In the genomic region with DNA sequence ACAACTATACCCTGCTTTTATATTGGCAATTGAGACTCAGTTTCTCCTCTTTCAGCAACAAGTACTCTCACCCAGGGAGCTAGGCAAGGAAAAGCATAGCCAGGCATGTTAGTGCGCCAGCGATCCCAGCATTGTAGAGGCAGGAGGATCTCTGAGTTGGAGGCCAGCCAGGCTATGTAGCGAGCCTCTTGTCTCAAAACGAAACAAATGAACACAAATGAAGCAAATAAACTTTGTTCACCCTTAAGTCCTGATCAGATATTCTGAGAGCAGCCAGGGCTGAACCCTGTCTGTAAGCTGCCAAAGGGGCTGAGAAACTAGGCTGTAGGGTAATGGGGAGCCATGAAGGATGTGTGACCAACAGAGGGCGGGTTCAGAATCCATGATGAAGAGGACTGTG, we compare ENCODE assay signal across 9 mouse cellular contexts. TPM values are rescaled to one million over a fixed set of nuclear protein-coding genes. Genes with fewer than 3 reads are reported as not detected.
DNase-seq lines count a peak whose midpoint lies in the region; ATAC-seq and TF ChIP-seq lines count a peak whose summit lies in the region.
"Had no signal": no experiment of that assay in that cellular context is flagged by ENCODE, and none has a peak within 500 bp of the region (broad histone marks: within the 10 kb centered on the region; RNA-seq: fewer than 3 reads in every experiment).

No protein-coding gene starts in this region.

- peaks cover 11% of the 10 kb centered on the region for H3K4me1 ChIP-seq in forebrain, embryonic 12.5 days
- peaks cover 8% of the 10 kb centered on the region; the same call in 1 of the 2 replicates for H3K4me1 ChIP-seq in forebrain, embryonic 15.5 days
- peaks cover 31% of the 10 kb centered on the region for H3K4me1 ChIP-seq in neural tube, embryonic 13.5 days (replicated peaks)
- H3K4me1 ChIP-seq in intestine, embryonic 16.5 days (ENCODE audit: control insufficient read depth, insufficient read depth, low read length), result peaks cover 27% of the 10 kb centered on the region
- H3K4me1 ChIP-seq in stomach, postnatal 0 days (replicated peaks; ENCODE audit: control insufficient read depth, insufficient read depth), result no peaks in the 10 kb centered on the region; the same call in 1 of the 2 replicates

- ATAC-seq in forebrain, embryonic 12.5 days (ENCODE audit: low FRiP score), result no peak
- no peak for ATAC-seq in forebrain, embryonic 15.5 days (replicated peaks)
- no peak for ATAC-seq in neural tube, embryonic 13.5 days (ENCODE audit: low read depth)
- no peak for ATAC-seq in intestine, embryonic 16.5 days
- no peak for ATAC-seq in stomach, postnatal 0 days (ENCODE audit: low FRiP score, low TSS enrichment)

- peaks cover 40% of the 10 kb centered on the region for H3K36me3 ChIP-seq in forebrain, embryonic 12.5 days (replicated peaks)
- H3K36me3 ChIP-seq in forebrain, embryonic 15.5 days, result peaks cover 18% of the 10 kb centered on the region
- peaks cover 32% of the 10 kb centered on the region for H3K36me3 ChIP-seq in neural tube, embryonic 13.5 days
- H3K36me3 ChIP-seq in intestine, embryonic 16.5 days (ENCODE audit: control insufficient read depth, insufficient read depth, low read length), result peaks cover 11% of the 10 kb centered on the region; the same call in 1 of the 2 replicates
- H3K36me3 ChIP-seq in stomach, postnatal 0 days (ENCODE audit: control insufficient read depth, insufficient read depth, low read length), result peaks cover 6% of the 10 kb centered on the region; the same call in 1 of the 2 replicates

- H3K27ac ChIP-seq in forebrain, embryonic 12.5 days, result no peak overlapping the region
- no peak overlapping the region for H3K27ac ChIP-seq in forebrain, embryonic 15.5 days (replicated peaks)
- H3K27ac ChIP-seq in neural tube, embryonic 13.5 days (replicated peaks), result peak overlapping the region; percentile 64; the same call in 1 of the 2 replicates
- H3K27ac ChIP-seq in intestine, embryonic 16.5 days (ENCODE audit: low read length), result peak overlapping the region; percentile 60
- peak overlapping the region; percentile 61 for H3K27ac ChIP-seq in stomach, postnatal 0 days (replicated peaks)

- no peak for DNase-seq in neural tube, embryonic 10.5 days (ENCODE audit: extremely low spot score, low spot score)
- DNase-seq in stomach, postnatal 0 days (ENCODE audit: low spot score), result no peak
- DNase-seq in gastrocnemius, adult 8-10 months (ENCODE audit: low spot score in 2 of 2), result no peak
- DNase-seq in T-cell, adult 2 months (ENCODE audit: low spot score), result no peak

- H3K9ac ChIP-seq in forebrain, embryonic 12.5 days, result 0 out of 2 replicates have a peak overlapping the region, but pooled peaks have one; percentile 17
- H3K9ac ChIP-seq in forebrain, embryonic 15.5 days (replicated peaks), result no peak overlapping the region
- H3K9ac ChIP-seq in neural tube, embryonic 13.5 days, result peak overlapping the region; percentile 22; the same call in 1 of the 2 replicates
- H3K9ac ChIP-seq in intestine, embryonic 16.5 days (ENCODE audit: low read depth, low read length), result no peak overlapping the region
- no peak overlapping the region for H3K9ac ChIP-seq in stomach, postnatal 0 days (ENCODE audit: low read length)

- no peak for TF ChIP-seq CTCF in stomach, postnatal 0 days (IDR thresholded peaks at IDR 0.05; ENCODE audit: low read depth)

- no peaks in the 10 kb centered on the region for H3K9me3 ChIP-seq in forebrain, embryonic 12.5 days
- H3K9me3 ChIP-seq in forebrain, embryonic 15.5 days, result no peaks in the 10 kb centered on the region
- H3K9me3 ChIP-seq in neural tube, embryonic 13.5 days, result no peaks in the 10 kb centered on the region
- H3K9me3 ChIP-seq in intestine, embryonic 16.5 days (ENCODE audit: control insufficient read depth, low read length), result no peaks in the 10 kb centered on the region
- no peaks in the 10 kb centered on the region for H3K9me3 ChIP-seq in stomach, postnatal 0 days (ENCODE audit: control insufficient read depth, low read length)

- no peak overlapping the region for H3K4me3 ChIP-seq in forebrain, embryonic 12.5 days (replicated peaks)
- no peak overlapping the region for H3K4me3 ChIP-seq in forebrain, embryonic 15.5 days
- no peak overlapping the region for H3K4me3 ChIP-seq in neural tube, embryonic 13.5 days
- H3K4me3 ChIP-seq in intestine, embryonic 16.5 days (ENCODE audit: low read length), result no peak overlapping the region
- H3K4me3 ChIP-seq in stomach, postnatal 0 days (ENCODE audit: low read depth, low read length), result no peak overlapping the region

- H3K4me2 ChIP-seq in forebrain, embryonic 12.5 days, result no peak overlapping the region
- H3K4me2 ChIP-seq in forebrain, embryonic 15.5 days (replicated peaks), result no peak overlapping the region
- H3K4me2 ChIP-seq in neural tube, embryonic 13.5 days, result no peak overlapping the region
- H3K4me2 ChIP-seq in intestine, embryonic 16.5 days (ENCODE audit: low read depth, low read length), result no peak overlapping the region
- H3K4me2 ChIP-seq in stomach, postnatal 0 days (replicated peaks; ENCODE audit: low read depth), result no peak overlapping the region

- TF ChIP-seq EP300 in stomach, postnatal 0 days (optimal IDR thresholded peaks at IDR 0.05), result no peak

- 0 out of 2 replicates have a peak, but pooled peaks cover 3% of the 10 kb centered on the region for H3K27me3 ChIP-seq in forebrain, embryonic 12.5 days
- no peaks in the 10 kb centered on the region for H3K27me3 ChIP-seq in forebrain, embryonic 15.5 days
- H3K27me3 ChIP-seq in neural tube, embryonic 13.5 days, result no peaks in the 10 kb centered on the region
- no peaks in the 10 kb centered on the region for H3K27me3 ChIP-seq in intestine, embryonic 16.5 days (replicated peaks; ENCODE audit: control insufficient read depth, insufficient read depth, low read length)
- no peaks in the 10 kb centered on the region for H3K27me3 ChIP-seq in stomach, postnatal 0 days (ENCODE audit: control insufficient read depth, insufficient read depth, low read length)

- 92% methylated on average over 5 of the region's 5 CpGs for WGBS in forebrain, embryonic 12.5 days
- 79% methylated on average over 5 of the region's 5 CpGs for WGBS in forebrain, embryonic 15.5 days
- 96% methylated on average over 5 of the region's 5 CpGs for WGBS in neural tube, embryonic 13.5 days
- 79% methylated on average over 5 of the region's 5 CpGs for WGBS in intestine, embryonic 16.5 days
- 76% methylated on average over 5 of the region's 5 CpGs for WGBS in stomach, postnatal 0 days

RNA-seq across cellular contexts. Expression of a gene that starts 7.9 kb away (rescaled TPM):
- 12.6 and 15.1 TPM in 2 replicates for polyA plus RNA-seq in forebrain, embryonic 12.5 days (2016; fragmentation: Nextera tagmentation; extraction: Ambion mirVana)
- polyA plus RNA-seq in forebrain, embryonic 15.5 days (2015; fragmentation: Nextera tagmentation; extraction: Ambion mirVana), result 12.2 and 13.7 TPM in 2 replicates
- 12.0 and 15.5 TPM in 2 replicates for polyA plus RNA-seq in neural tube, embryonic 13.5 days (2015; fragmentation: Nextera tagmentation; extraction: Ambion mirVana)
- polyA plus RNA-seq in intestine, embryonic 16.5 days (2015; fragmentation: Nextera tagmentation; extraction: Ambion mirVana), result 14.0 and 14.9 TPM in 2 replicates
- 7.2 and 8.2 TPM in 2 replicates for polyA plus RNA-seq in stomach, postnatal 0 days (2015; fragmentation: Nextera tagmentation; extraction: Ambion mirVana)
- 10 to 100 TPM in 3 of 4 experiments, 1 to 10 TPM in 1; 9.5 to 11.2 (median 10.5) TPM for total RNA-seq in gastrocnemius, adult 8-10 months (2022)

RNA-seq across cellular contexts. Expression of a gene that starts 10.0 kb away (rescaled TPM):
- 11.1 and 13.4 TPM in 2 replicates for polyA plus RNA-seq in forebrain, embryonic 12.5 days (2016; fragmentation: Nextera tagmentation; extraction: Ambion mirVana)
- polyA plus RNA-seq in forebrain, embryonic 15.5 days (2015; fragmentation: Nextera tagmentation; extraction: Ambion mirVana), result 9.4 and 9.8 TPM in 2 replicates
- 6.1 and 7.8 TPM in 2 replicates for polyA plus RNA-seq in neural tube, embryonic 13.5 days (2015; fragmentation: Nextera tagmentation; extraction: Ambion mirVana)
- polyA plus RNA-seq in intestine, embryonic 16.5 days (2015; fragmentation: Nextera tagmentation; extraction: Ambion mirVana), result 0.20 and 0.43 TPM in 2 replicates
- polyA plus RNA-seq in stomach, postnatal 0 days (2015; fragmentation: Nextera tagmentation; extraction: Ambion mirVana), result 0.68 and 1.1 TPM in 2 replicates
- total RNA-seq in gastrocnemius, adult 8-10 months (2022), result 10 to 100 TPM; 15.4 to 16.5 (median 15.9) TPM

RNA-seq across cellular contexts. Expression of a gene that starts 15.7 kb away (rescaled TPM):
- 27.6 and 30.2 TPM in 2 replicates for polyA plus RNA-seq in forebrain, embryonic 12.5 days (2016; fragmentation: Nextera tagmentation; extraction: Ambion mirVana)
- polyA plus RNA-seq in forebrain, embryonic 15.5 days (2015; fragmentation: Nextera tagmentation; extraction: Ambion mirVana), result 5.4 and 6.0 TPM in 2 replicates
- polyA plus RNA-seq in neural tube, embryonic 13.5 days (2015; fragmentation: Nextera tagmentation; extraction: Ambion mirVana), result 20.8 and 22.2 TPM in 2 replicates
- polyA plus RNA-seq in intestine, embryonic 16.5 days (2015; fragmentation: Nextera tagmentation; extraction: Ambion mirVana), result 70.9 and 80.9 TPM in 2 replicates
- polyA plus RNA-seq in stomach, postnatal 0 days (2015; fragmentation: Nextera tagmentation; extraction: Ambion mirVana), result 56.3 and 60.9 TPM in 2 replicates
- total RNA-seq in gastrocnemius, adult 8-10 months (2022), result 1 to 10 TPM; 6.6 to 9.5 (median 8.2) TPM
- polyA plus RNA-seq: inflammation-experienced regulatory T-cells, adult 6 months had no signal

RNA-seq across cellular contexts. Expression of a gene that starts 26.8 kb away (rescaled TPM):
- 146 and 155 TPM in 2 replicates for polyA plus RNA-seq in forebrain, embryonic 12.5 days (2016; fragmentation: Nextera tagmentation; extraction: Ambion mirVana)
- 222 and 240 TPM in 2 replicates for polyA plus RNA-seq in forebrain, embryonic 15.5 days (2015; fragmentation: Nextera tagmentation; extraction: Ambion mirVana)
- polyA plus RNA-seq in neural tube, embryonic 13.5 days (2015; fragmentation: Nextera tagmentation; extraction: Ambion mirVana), result 217 and 231 TPM in 2 replicates
- polyA plus RNA-seq in intestine, embryonic 16.5 days (2015; fragmentation: Nextera tagmentation; extraction: Ambion mirVana), result 88.1 and 91.7 TPM in 2 replicates
- polyA plus RNA-seq in stomach, postnatal 0 days (2015; fragmentation: Nextera tagmentation; extraction: Ambion mirVana), result 72.5 and 74.5 TPM in 2 replicates
- 10 to 100 TPM; 24.5 to 31.8 (median 26.5) TPM for total RNA-seq in gastrocnemius, adult 8-10 months (2022)

RNA-seq across cellular contexts. Expression of a gene that starts 29.7 kb away (rescaled TPM):
- polyA plus RNA-seq in forebrain, embryonic 12.5 days (2016; fragmentation: Nextera tagmentation; extraction: Ambion mirVana), result 0.20 and 0.21 TPM in 2 replicates
- polyA plus RNA-seq in forebrain, embryonic 15.5 days (2015; fragmentation: Nextera tagmentation; extraction: Ambion mirVana), result 0.11 TPM in 1 of 2 replicates, not detected in the other
- 0.17 and 0.24 TPM in 2 replicates for polyA plus RNA-seq in neural tube, embryonic 13.5 days (2015; fragmentation: Nextera tagmentation; extraction: Ambion mirVana)
- 0.26 and 0.28 TPM in 2 replicates for polyA plus RNA-seq in intestine, embryonic 16.5 days (2015; fragmentation: Nextera tagmentation; extraction: Ambion mirVana)
- 0.29 and 0.46 TPM in 2 replicates for polyA plus RNA-seq in stomach, postnatal 0 days (2015; fragmentation: Nextera tagmentation; extraction: Ambion mirVana)
- not detected for total RNA-seq in gastrocnemius, adult 8-10 months (2022)
- polyA plus RNA-seq: inflammation-experienced regulatory T-cells, adult 6 months had no signal

Comparison
In these comparisons a context has a peak if more than half of its experiments do, and no peak if none do; other contexts are left out.
1. H3K9ac ChIP-seq: peak in forebrain, embryonic 12.5 days (single experiment) and neural tube, embryonic 13.5 days (single experiment); none in forebrain, embryonic 15.5 days (single experiment), intestine, embryonic 16.5 days (single experiment) and stomach, postnatal 0 days (single experiment).
2. H3K27ac ChIP-seq: peak in neural tube, embryonic 13.5 days (single experiment), intestine, embryonic 16.5 days (single experiment) and stomach, postnatal 0 days (single experiment); none in forebrain, embryonic 12.5 days (single experiment) and forebrain, embryonic 15.5 days (single experiment).